Mouse (Mus musculus): ENCODE measurements around the gene Gpc5. TPM values are rescaled to one million over a fixed set of nuclear protein-coding genes. Genes with fewer than 3 reads are reported as not detected.

Gene Gpc5
- polyA plus RNA-seq, 1 experiment, result 3.2 TPM

- peak; percentile 56; the same call in 1 of the 2 replicates for TF ChIP-seq CTCF (IDR thresholded peaks at IDR 0.05; ENCODE audit: borderline replicate concordance, extremely low read depth, insufficient read depth, insufficient read length)
- no peak for TF ChIP-seq POLR2A (IDR thresholded peaks at IDR 0.05; ENCODE audit: borderline replicate concordance, extremely low read depth, insufficient read depth, insufficient read length, poor library complexity, severe bottlenecking)
- peak; percentile 59 for DNase-seq (ENCODE audit: low read depth)
Observed at GRCm38 (mm10) chr14:116559990-116560389, 1468.0 kb downstream of the Gpc5 start.

Data from brain, embryonic 14.5 days (tissue).